Mouse (Mus musculus): ENCODE measurements around the gene Dcaf7. TPM values are rescaled to one million over a fixed set of nuclear protein-coding genes. Genes with fewer than 3 reads are reported as not detected.

Gene Dcaf7
- polyA plus RNA-seq, 1 experiment from 2014 or later: 75.3 TPM

DNA sequence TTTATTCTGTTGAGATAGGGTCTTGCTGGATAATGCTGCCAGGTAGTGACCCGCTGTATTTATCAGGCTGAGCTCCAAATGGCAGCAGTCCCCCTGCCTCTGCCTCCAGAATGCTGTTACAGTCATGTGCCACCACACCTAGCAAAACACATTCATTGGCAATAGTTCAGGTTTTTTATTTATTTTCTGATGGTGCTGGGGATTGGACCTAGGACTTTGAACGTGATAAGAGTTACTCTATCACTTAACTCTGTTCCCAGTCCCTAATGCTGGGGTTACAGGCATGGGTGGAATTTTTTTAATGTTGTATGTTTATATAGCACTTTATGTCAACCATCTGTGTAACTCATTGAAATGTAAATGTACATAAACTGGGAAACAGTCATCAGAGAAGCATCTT is 17.2 kb downstream of the Dcaf7 start:
- no peak for DNase-seq (ENCODE audit: low spot score)
- 94% methylated on average over 2 of the region's 2 CpGs for WGBS

GRCm38 (mm10) chr11:106054600-106054999 is 17.9 kb downstream of the Dcaf7 start:
- WGBS: 97% methylated on average over 8 of the region's 8 CpGs
- peaks cover 37% of the 10 kb centered on the region for H3K36me3 ChIP-seq (ENCODE audit: control insufficient read depth, insufficient read depth, low read length)
- H3K27me3 ChIP-seq (ENCODE audit: control insufficient read depth, insufficient read depth, low read length): no peaks in the 10 kb centered on the region

More for the DNA sequence above, 17.2 kb downstream of the Dcaf7 start:
- H3K27ac ChIP-seq (replicated peaks; ENCODE audit: low read depth, low read length): no peak overlapping the region
- no peaks in the 10 kb centered on the region for H3K9me3 ChIP-seq (ENCODE audit: control insufficient read depth, low read length)
- peaks cover 37% of the 10 kb centered on the region for H3K36me3 ChIP-seq (ENCODE audit: control insufficient read depth, insufficient read depth, low read length)
- no peak for ATAC-seq (ENCODE audit: insufficient number of reproducible peaks, low FRiP score, low TSS enrichment, low read depth)
- H3K4me1 ChIP-seq (ENCODE audit: control insufficient read depth, insufficient read depth, low read length): no peaks in the 10 kb centered on the region
- H3K4me3 ChIP-seq (ENCODE audit: low read depth, low read length): no peak overlapping the region
- H3K4me2 ChIP-seq (ENCODE audit: low read depth, severe bottlenecking): no peak overlapping the region
- no peak overlapping the region for H3K9ac ChIP-seq (ENCODE audit: low read length)
- no peaks in the 10 kb centered on the region for H3K27me3 ChIP-seq (ENCODE audit: control insufficient read depth, insufficient read depth, low read length)

DNA sequence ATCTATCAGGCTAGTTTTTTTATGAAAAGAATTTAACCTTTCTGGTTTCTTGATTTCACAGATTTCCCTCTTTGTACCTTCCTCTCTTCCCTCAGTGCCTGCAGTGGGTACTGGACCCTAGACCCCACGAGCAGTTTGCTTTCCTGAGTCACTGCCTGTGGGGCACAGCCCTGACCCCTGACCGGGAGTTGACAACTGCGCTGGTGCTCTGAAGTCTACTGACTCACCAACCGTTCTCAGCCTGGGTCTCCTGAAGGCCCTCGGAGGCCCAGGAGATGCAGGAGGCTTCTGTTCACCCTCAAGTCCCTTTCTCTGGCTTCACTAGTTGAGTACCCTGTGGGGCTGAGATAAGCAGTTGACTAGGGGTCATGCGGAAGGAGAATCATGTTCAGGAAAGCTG is 18.7 kb downstream of the Dcaf7 start:
- Histone ChIP-seq H3K4me2 (ENCODE audit: low read depth, severe bottlenecking) (no peak overlapping the region), H3K27ac (replicated peaks; ENCODE audit: low read depth, low read length) (no peak overlapping the region), H3K27me3 (ENCODE audit: control insufficient read depth, insufficient read depth, low read length) (no peaks in the 10 kb centered on the region), H3K4me3 (ENCODE audit: low read depth, low read length) (no peak overlapping the region), H3K9ac (ENCODE audit: low read length) (no peak overlapping the region), H3K36me3 (ENCODE audit: control insufficient read depth, insufficient read depth, low read length) (peaks cover 39% of the 10 kb centered on the region), H3K9me3 (ENCODE audit: control insufficient read depth, low read length) (no peaks in the 10 kb centered on the region), H3K4me1 (ENCODE audit: control insufficient read depth, insufficient read depth, low read length) (no peaks in the 10 kb centered on the region)
- 94% methylated on average over 6 of the region's 6 CpGs for WGBS
- no peak for DNase-seq (ENCODE audit: low spot score)
- ATAC-seq (ENCODE audit: insufficient number of reproducible peaks, low FRiP score, low TSS enrichment, low read depth): no peak

More at GRCm38 (mm10) chr11:106054600-106054999, 17.9 kb downstream of the Dcaf7 start:
- no peak overlapping the region for H3K4me3 ChIP-seq (ENCODE audit: low read depth, low read length)
- DNase-seq (ENCODE audit: low spot score) (no peak), ATAC-seq (ENCODE audit: insufficient number of reproducible peaks, low FRiP score, low TSS enrichment, low read depth) (no peak)
- no peaks in the 10 kb centered on the region for H3K4me1 ChIP-seq (ENCODE audit: control insufficient read depth, insufficient read depth, low read length)
- no peak overlapping the region for H3K27ac ChIP-seq (replicated peaks; ENCODE audit: low read depth, low read length)
- H3K4me2 ChIP-seq (ENCODE audit: low read depth, severe bottlenecking): no peak overlapping the region
- H3K9ac ChIP-seq (ENCODE audit: low read length): no peak overlapping the region
- H3K9me3 ChIP-seq (ENCODE audit: control insufficient read depth, low read length): no peaks in the 10 kb centered on the region

DNA sequence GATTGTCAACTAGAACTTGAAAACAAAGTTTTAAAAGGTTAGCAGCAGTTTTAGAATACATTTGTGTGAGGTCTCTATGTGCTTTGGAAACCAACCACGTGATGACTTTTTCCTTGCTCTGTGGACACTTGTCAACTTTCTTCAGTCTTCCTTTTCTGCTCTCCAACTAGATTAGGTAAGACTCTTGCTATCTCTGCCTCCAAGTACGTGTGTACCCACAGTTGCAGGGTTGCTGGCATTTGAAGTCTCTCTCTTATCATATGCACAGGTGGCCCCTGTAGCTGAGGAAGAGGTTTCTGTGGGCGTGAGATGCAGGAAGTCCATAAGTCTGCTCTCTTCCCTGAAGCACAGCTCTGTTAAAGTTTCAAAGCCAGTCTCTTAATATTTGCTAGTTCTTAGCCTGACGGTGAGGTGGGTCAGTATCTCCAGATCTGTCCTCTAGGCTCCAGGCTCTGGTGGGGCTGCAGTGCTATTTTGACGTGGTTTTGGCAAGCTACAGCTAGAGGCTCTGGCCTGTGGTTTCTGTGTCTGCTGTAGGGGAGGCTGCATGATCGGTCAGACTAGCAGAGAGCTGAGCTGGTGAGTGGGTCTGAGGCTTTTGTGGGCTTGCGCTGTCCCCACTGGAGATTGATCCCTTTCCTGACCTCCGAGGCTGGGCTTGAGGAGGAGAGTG is 20.3 kb downstream of the Dcaf7 start:
- 92% methylated on average over 8 of the region's 8 CpGs for WGBS
- Histone ChIP-seq H3K9me3 (ENCODE audit: control insufficient read depth, low read length) (no peaks in the 10 kb centered on the region), H3K9ac (ENCODE audit: low read length) (no peak overlapping the region), H3K4me2 (ENCODE audit: low read depth, severe bottlenecking) (no peak overlapping the region), H3K27me3 (ENCODE audit: control insufficient read depth, insufficient read depth, low read length) (no peaks in the 10 kb centered on the region), H3K27ac (replicated peaks; ENCODE audit: low read depth, low read length) (no peak overlapping the region), H3K4me1 (ENCODE audit: control insufficient read depth, insufficient read depth, low read length) (no peaks in the 10 kb centered on the region), H3K36me3 (ENCODE audit: control insufficient read depth, insufficient read depth, low read length) (peaks cover 35% of the 10 kb centered on the region), H3K4me3 (ENCODE audit: low read depth, low read length) (no peak overlapping the region)
- ATAC-seq (ENCODE audit: insufficient number of reproducible peaks, low FRiP score, low TSS enrichment, low read depth): no peak
- no peak for DNase-seq (ENCODE audit: low spot score)

DNA sequence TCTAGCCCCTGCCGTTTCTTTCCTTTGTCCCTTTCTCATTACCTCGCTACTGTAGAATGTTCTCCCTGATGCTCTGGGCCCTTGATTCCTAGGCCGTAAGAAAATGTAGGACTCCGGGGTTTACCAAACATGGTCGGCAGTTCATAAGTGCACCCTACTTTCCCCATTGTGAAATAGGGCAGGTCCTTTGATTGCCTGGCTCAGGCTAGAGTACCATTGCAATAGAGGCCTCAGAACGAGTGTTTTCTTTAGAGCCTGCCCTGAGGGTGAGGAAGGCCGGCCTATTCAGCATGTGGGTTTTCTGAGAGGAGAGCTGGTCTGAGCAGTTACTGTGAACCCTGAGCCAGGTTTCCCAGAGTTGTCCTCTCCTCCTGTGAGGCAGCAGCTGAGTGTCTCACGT is 21.3 kb downstream of the Dcaf7 start:
- Histone ChIP-seq H3K9ac (ENCODE audit: low read length) (no peak overlapping the region), H3K27ac (replicated peaks; ENCODE audit: low read depth, low read length) (no peak overlapping the region), H3K9me3 (ENCODE audit: control insufficient read depth, low read length) (no peaks in the 10 kb centered on the region), H3K27me3 (ENCODE audit: control insufficient read depth, insufficient read depth, low read length) (no peaks in the 10 kb centered on the region), H3K36me3 (ENCODE audit: control insufficient read depth, insufficient read depth, low read length) (peaks cover 29% of the 10 kb centered on the region), H3K4me2 (ENCODE audit: low read depth, severe bottlenecking) (no peak overlapping the region), H3K4me1 (ENCODE audit: control insufficient read depth, insufficient read depth, low read length) (no peaks in the 10 kb centered on the region), H3K4me3 (ENCODE audit: low read depth, low read length) (no peak overlapping the region)
- DNase-seq (ENCODE audit: low spot score) (no peak), ATAC-seq (ENCODE audit: insufficient number of reproducible peaks, low FRiP score, low TSS enrichment, low read depth) (no peak)
- 83% methylated on average over 8 of the region's 8 CpGs for WGBS

DNA sequence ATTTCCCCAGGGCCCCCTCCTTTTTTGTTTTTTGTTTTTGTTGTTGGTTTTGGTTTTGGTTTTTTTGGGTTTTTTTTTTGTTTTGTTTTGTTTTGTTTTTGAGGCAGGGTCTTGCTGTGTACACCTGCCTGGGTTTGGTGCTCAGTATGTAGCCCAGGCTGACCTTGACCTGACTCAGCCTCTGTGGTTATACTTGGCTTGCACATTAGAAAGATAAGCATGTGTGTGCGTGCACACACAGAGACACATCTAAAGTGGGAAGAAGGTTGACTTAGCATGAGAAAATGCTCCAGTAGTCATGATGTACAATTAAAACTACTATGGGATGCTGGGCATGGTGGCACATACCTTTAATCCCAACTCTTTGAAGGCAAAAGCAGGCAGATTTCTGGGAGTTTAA is 23.9 kb downstream of the Dcaf7 start:
- DNase-seq (ENCODE audit: low spot score) (no peak), ATAC-seq (ENCODE audit: insufficient number of reproducible peaks, low FRiP score, low TSS enrichment, low read depth) (no peak)
- Histone ChIP-seq H3K4me2 (ENCODE audit: low read depth, severe bottlenecking) (no peak overlapping the region), H3K4me3 (ENCODE audit: low read depth, low read length) (no peak overlapping the region), H3K9ac (ENCODE audit: low read length) (no peak overlapping the region), H3K27ac (replicated peaks; ENCODE audit: low read depth, low read length) (no peak overlapping the region), H3K9me3 (ENCODE audit: control insufficient read depth, low read length) (no peaks in the 10 kb centered on the region), H3K36me3 (ENCODE audit: control insufficient read depth, insufficient read depth, low read length) (peaks cover 14% of the 10 kb centered on the region), H3K4me1 (ENCODE audit: control insufficient read depth, insufficient read depth, low read length) (no peaks in the 10 kb centered on the region), H3K27me3 (ENCODE audit: control insufficient read depth, insufficient read depth, low read length) (no peaks in the 10 kb centered on the region)
- WGBS: 89% methylated on average over 1 of the region's 1 CpGs

GRCm38 (mm10) chr11:106061311-106061710 is 24.6 kb downstream of the Dcaf7 start:
- Histone ChIP-seq H3K4me2 (ENCODE audit: low read depth, severe bottlenecking) (no peak overlapping the region), H3K36me3 (ENCODE audit: control insufficient read depth, insufficient read depth, low read length) (peaks cover 11% of the 10 kb centered on the region), H3K9ac (ENCODE audit: low read length) (no peak overlapping the region), H3K27me3 (ENCODE audit: control insufficient read depth, insufficient read depth, low read length) (no peaks in the 10 kb centered on the region), H3K4me1 (ENCODE audit: control insufficient read depth, insufficient read depth, low read length) (no peaks in the 10 kb centered on the region), H3K4me3 (ENCODE audit: low read depth, low read length) (no peak overlapping the region), H3K27ac (replicated peaks; ENCODE audit: low read depth, low read length) (no peak overlapping the region), H3K9me3 (ENCODE audit: control insufficient read depth, low read length) (no peaks in the 10 kb centered on the region)
- 75% methylated on average over 1 of the region's 1 CpGs for WGBS
- DNase-seq (ENCODE audit: low spot score) (no peak), ATAC-seq (ENCODE audit: insufficient number of reproducible peaks, low FRiP score, low TSS enrichment, low read depth) (no peak)

DNA sequence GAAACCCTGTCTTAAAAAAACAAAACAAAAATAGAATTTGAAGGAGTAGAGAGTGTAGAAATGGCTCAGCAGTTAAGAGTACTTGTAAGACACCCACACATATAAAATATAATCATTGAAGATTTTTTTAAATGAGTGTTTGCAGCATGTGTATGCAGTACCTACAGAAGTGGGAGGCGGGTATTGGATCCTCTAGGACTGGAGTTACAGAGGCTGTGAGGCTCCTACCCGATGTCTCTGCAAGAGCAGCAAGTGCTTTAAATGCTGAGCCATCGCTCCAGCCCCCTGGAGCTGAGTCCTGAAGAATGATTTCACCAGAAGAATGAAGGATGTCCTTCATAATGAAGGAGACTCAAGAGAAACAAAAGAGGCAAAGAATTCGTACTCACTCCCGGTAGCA is 27.1 kb downstream of the Dcaf7 start:
- no peak for ATAC-seq (ENCODE audit: insufficient number of reproducible peaks, low FRiP score, low TSS enrichment, low read depth)
- H3K27me3 ChIP-seq (ENCODE audit: control insufficient read depth, insufficient read depth, low read length): no peaks in the 10 kb centered on the region
- WGBS: 81% methylated on average over 5 of the region's 5 CpGs
- H3K27ac ChIP-seq (replicated peaks; ENCODE audit: low read depth, low read length): no peak overlapping the region
- peaks cover 2% of the 10 kb centered on the region; the same call in 1 of the 2 replicates for H3K36me3 ChIP-seq (ENCODE audit: control insufficient read depth, insufficient read depth, low read length)
- H3K4me2 ChIP-seq (ENCODE audit: low read depth, severe bottlenecking): no peak overlapping the region
- H3K4me1 ChIP-seq (ENCODE audit: control insufficient read depth, insufficient read depth, low read length): no peaks in the 10 kb centered on the region
- H3K4me3 ChIP-seq (ENCODE audit: low read depth, low read length): no peak overlapping the region
- no peak for DNase-seq (ENCODE audit: low spot score)
- H3K9ac ChIP-seq (ENCODE audit: low read length): no peak overlapping the region
- no peaks in the 10 kb centered on the region for H3K9me3 ChIP-seq (ENCODE audit: control insufficient read depth, low read length)
